ENCODE assay signal across 15 mouse cellular contexts in the genomic region with DNA sequence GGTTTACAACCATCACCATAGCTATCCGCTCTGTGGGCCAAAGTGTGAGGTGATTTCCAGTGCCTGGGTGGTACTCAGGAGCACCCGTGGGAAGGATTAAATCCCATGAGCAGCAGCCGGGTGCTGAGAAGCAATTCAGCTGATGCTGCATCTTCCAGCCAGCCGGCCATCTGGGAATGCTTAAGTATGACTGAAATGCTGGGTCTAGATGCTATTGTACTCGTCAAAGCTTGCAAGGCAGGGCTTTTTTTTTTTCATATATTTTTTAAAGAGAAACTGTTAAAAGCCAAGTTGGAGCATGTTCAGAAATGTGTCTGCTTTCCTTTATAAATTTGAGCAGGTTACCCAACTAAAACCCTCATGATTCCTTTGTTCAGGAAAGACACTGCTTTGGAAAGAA.
DNase-seq lines count a peak whose midpoint lies in the region; ATAC-seq and TF ChIP-seq lines count a peak whose summit lies in the region.
"Had no signal": no experiment of that assay in that cellular context is flagged by ENCODE, and none has a peak within 500 bp of the region (broad histone marks: within the 10 kb centered on the region; RNA-seq: fewer than 3 reads in every experiment).

No protein-coding gene starts in this region.

- H3K36me3 ChIP-seq in kidney, adult 2 months (ENCODE audit: control insufficient read depth, insufficient read depth, low read length) = peaks cover 4% of the 10 kb centered on the region
- peaks cover 22% of the 10 kb centered on the region for H3K36me3 ChIP-seq in stomach, embryonic 15.5 days
- peaks cover 67% of the 10 kb centered on the region for H3K36me3 ChIP-seq in heart, embryonic 12.5 days
- H3K36me3 ChIP-seq in heart, embryonic 11.5 days (ENCODE audit: control insufficient read depth, insufficient read depth, low read length) = peaks cover 19% of the 10 kb centered on the region

- no peak for ATAC-seq in stomach, embryonic 15.5 days (ENCODE audit: insufficient read depth, low FRiP score, low read depth)
- no peak for ATAC-seq in heart, embryonic 12.5 days (ENCODE audit: insufficient number of reproducible peaks, low FRiP score)
- no peak for ATAC-seq in heart, embryonic 11.5 days (replicated peaks; ENCODE audit: insufficient number of reproducible peaks, low FRiP score, low TSS enrichment)
- ATAC-seq: intestine, embryonic 15.5 days; Patski had no signal

- no peak overlapping the region for H3K4me3 ChIP-seq in kidney, adult 2 months (ENCODE audit: insufficient read depth, low read depth, low read length)
- no peak overlapping the region for H3K4me3 ChIP-seq in stomach, embryonic 15.5 days (replicated peaks)
- no peak overlapping the region for H3K4me3 ChIP-seq in heart, embryonic 12.5 days
- no peak overlapping the region for H3K4me3 ChIP-seq in heart, embryonic 11.5 days (ENCODE audit: low read depth, low read length)
- H3K4me3 ChIP-seq: heart, adult 2 months; intestine, embryonic 15.5 days had no signal

- DNase-seq in kidney, postnatal 4 days = peak; percentile 31 to 43
- DNase-seq in kidney, adult 2 months = no peak
- DNase-seq in right cerebral cortex, adult 18-20 months = peak; percentile 48
- no peak for DNase-seq in right cerebral cortex, postnatal 25 days
- DNase-seq in fibroblast of lung, adult 2 months (ENCODE audit: low read depth) = peak; percentile 69
- DNase-seq: adrenal gland, adult 8-10 months; heart, adult 2 months; heart, postnatal 4 days had no signal

- TF ChIP-seq POLR2A in kidney, adult 2 months (IDR thresholded peaks at IDR 0.05; ENCODE audit: low read depth, low read length) = no peak

- whole genome bisulfite sequencing in kidney, adult 2 months = 52% methylated on average over 5 of the region's 5 CpGs
- 56% methylated on average over 5 of the region's 5 CpGs for WGBS in stomach, embryonic 15.5 days
- WGBS in heart, embryonic 12.5 days = 80% methylated on average over 5 of the region's 5 CpGs
- WGBS in heart, embryonic 11.5 days (ENCODE audit: insufficient replicate concordance) = 83% methylated on average over 5 of the region's 5 CpGs

- 0 out of 2 replicates have a peak, but pooled peaks cover 2% of the 10 kb centered on the region for H3K9me3 ChIP-seq in stomach, embryonic 15.5 days
- peaks cover 11% of the 10 kb centered on the region for H3K9me3 ChIP-seq in heart, embryonic 12.5 days (replicated peaks)
- peaks cover 3% of the 10 kb centered on the region; the same call in 1 of the 2 replicates for H3K9me3 ChIP-seq in heart, embryonic 11.5 days (replicated peaks; ENCODE audit: control insufficient read depth, low read length)
- H3K9me3 ChIP-seq: intestine, embryonic 15.5 days had no signal

- no peak overlapping the region for H3K9ac ChIP-seq in stomach, embryonic 15.5 days
- H3K9ac ChIP-seq in heart, embryonic 12.5 days = no peak overlapping the region
- H3K9ac ChIP-seq in heart, embryonic 11.5 days (ENCODE audit: low read depth, low read length) = no peak overlapping the region
- H3K9ac ChIP-seq: intestine, embryonic 15.5 days had no signal

- no peak overlapping the region for H3K4me2 ChIP-seq in stomach, embryonic 15.5 days
- no peak overlapping the region for H3K4me2 ChIP-seq in heart, embryonic 12.5 days
- no peak overlapping the region for H3K4me2 ChIP-seq in heart, embryonic 11.5 days
- H3K4me2 ChIP-seq: intestine, embryonic 15.5 days; liver, embryonic 11.5 days had no signal

- no peak overlapping the region for H3K27ac ChIP-seq in kidney, adult 2 months (ENCODE audit: insufficient read depth, low read depth, low read length)
- H3K27ac ChIP-seq in stomach, embryonic 15.5 days = peak overlapping the region; percentile 48; the same call in 1 of the 2 replicates
- H3K27ac ChIP-seq in heart, embryonic 12.5 days (ENCODE audit: poor library complexity, severe bottlenecking) = no peak overlapping the region
- H3K27ac ChIP-seq in heart, embryonic 11.5 days (ENCODE audit: low read depth, low read length) = no peak overlapping the region
- H3K27ac ChIP-seq: heart, adult 2 months; intestine, embryonic 15.5 days; macrophage had no signal

- TF ChIP-seq CTCF in kidney, adult 2 months (conservative IDR thresholded peaks at IDR 0.05; ENCODE audit: insufficient read depth, insufficient read length, low read depth, low read length) = no peak

- no peaks in the 10 kb centered on the region for H3K4me1 ChIP-seq in kidney, adult 2 months (ENCODE audit: control insufficient read depth, insufficient read depth, low read length)
- 0 out of 2 replicates have a peak, but pooled peaks cover 2% of the 10 kb centered on the region for H3K4me1 ChIP-seq in stomach, embryonic 15.5 days
- peaks cover 3% of the 10 kb centered on the region for H3K4me1 ChIP-seq in heart, embryonic 12.5 days (replicated peaks)
- H3K4me1 ChIP-seq in heart, embryonic 11.5 days (ENCODE audit: control insufficient read depth, insufficient read depth, low read length) = no peaks in the 10 kb centered on the region
- H3K4me1 ChIP-seq: intestine, embryonic 15.5 days had no signal

- no peaks in the 10 kb centered on the region for H3K27me3 ChIP-seq in kidney, adult 2 months (replicated peaks; ENCODE audit: control insufficient read depth, insufficient read depth, low read length)
- H3K27me3 ChIP-seq in stomach, embryonic 15.5 days (replicated peaks) = no peaks in the 10 kb centered on the region
- H3K27me3 ChIP-seq in heart, embryonic 12.5 days (replicated peaks) = no peaks in the 10 kb centered on the region
- H3K27me3 ChIP-seq in heart, embryonic 11.5 days (ENCODE audit: control insufficient read depth, insufficient read depth, low read length) = no peaks in the 10 kb centered on the region
- H3K27me3 ChIP-seq: intestine, embryonic 15.5 days; Patski had no signal

Comparison
In these comparisons a context has a peak if more than half of its experiments do, and no peak if none do; other contexts are left out.
1. DNase-seq: peak in kidney, postnatal 4 days (2 of 2), right cerebral cortex, adult 18-20 months (single experiment) and fibroblast of lung, adult 2 months (single experiment); none in kidney, adult 2 months (single experiment) and right cerebral cortex, postnatal 25 days (single experiment).